Mouse (Mus musculus) midbrain, embryonic 16.5 days (tissue): ENCODE measurements at regions not wholly inside any gene's neighbourhood (a gene's known extent, or its start where the extent isn't known, plus 50 kb on each side); places are given as distances from the start of the nearest gene placed in this dataset.

Experiments
- ATAC-seq: fragments of 200-750 bp; cut with Nextera tagmentation; 2 replicates; pipeline ENCODE4 v1.8.0; 2017; ENCODE audit warnings: moderate TSS enrichment
- H3K27ac ChIP-seq: fragments of 300-500 bp; sonication (generic); 2 replicates; pipeline ENCODE4 v1.5.1; 2014; ENCODE audit warnings: mild to moderate bottlenecking, low read length, mixed read lengths
- H3K27me3 ChIP-seq: fragments of 300-500 bp; sonication (generic); 2 replicates; pipeline ENCODE4 v1.6.1; 2014; ENCODE audit warnings: low read depth, low read length, mixed read lengths; ENCODE audit not compliant: control insufficient read depth, insufficient read depth
- H3K36me3 ChIP-seq: fragments of 300-500 bp; sonication (generic); 2 replicates; pipeline ENCODE4 v1.6.1; 2014; ENCODE audit warnings: mild to moderate bottlenecking, low read length, moderate library complexity, mixed read lengths; ENCODE audit not compliant: control insufficient read depth, insufficient read depth
- H3K4me1 ChIP-seq: fragments of 300-500 bp; sonication (generic); 2 replicates; pipeline ENCODE4 v1.6.1; 2014; ENCODE audit warnings: mild to moderate bottlenecking, low read length, mixed read lengths; ENCODE audit not compliant: control insufficient read depth, insufficient read depth
- H3K4me2 ChIP-seq: fragments of 300-500 bp; sonication (generic); 2 replicates; pipeline ENCODE4 v1.6.1; 2014; ENCODE audit warnings: mild to moderate bottlenecking, low read length, mixed read lengths
- H3K4me3 ChIP-seq: fragments of 300-500 bp; sonication (generic); 2 replicates; pipeline ENCODE4 v1.5.1; 2014; ENCODE audit warnings: low read depth, mild to moderate bottlenecking, low read length, moderate library complexity, mixed read lengths
- H3K9ac ChIP-seq: fragments of 300-500 bp; sonication (generic); 2 replicates; pipeline ENCODE4 v1.6.1; 2014; ENCODE audit warnings: low read depth, low read length, mixed read lengths
- H3K9me3 ChIP-seq: fragments of 300-500 bp; sonication (generic); replicated peaks from 2 replicates; pipeline ENCODE4 v1.6.1; 2014; ENCODE audit warnings: mild to moderate bottlenecking, low read length, mixed read lengths; ENCODE audit not compliant: control insufficient read depth, poor library complexity, severe bottlenecking
- WGBS: fragments of 180-500 bp; shearing (Covaris S2); extraction: QIAGEN DNeasy Blood & Tissue Kit; methylation state at CpG from one replicate; pipeline ENCODE4 v1.1.7; 2014; 5-methylcytosine and 5-hydroxymethylcytosine counted together

DNA sequence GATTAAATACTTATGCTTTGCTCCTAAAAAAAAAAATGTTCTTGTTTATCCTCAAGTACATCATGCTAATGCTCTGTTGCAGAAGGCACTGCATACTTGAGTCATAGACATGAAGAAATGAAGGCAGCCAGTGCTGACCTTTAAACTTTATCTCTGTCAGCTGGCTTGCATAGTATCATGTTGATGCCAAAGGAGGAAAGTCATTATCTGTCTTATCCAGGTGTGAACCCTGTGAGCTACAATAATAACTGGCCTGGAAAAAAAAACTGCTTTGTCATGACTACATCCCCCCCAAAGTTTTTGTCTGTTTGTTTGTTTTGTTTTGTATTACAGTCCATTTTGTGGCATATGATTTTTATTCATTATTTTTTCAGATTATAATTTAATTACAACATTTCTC, 124.3 kb upstream of the Ndst4 start:
- Histone ChIP-seq H3K27ac (no peak overlapping the region), H3K9me3 (no peaks in the 10 kb centered on the region), H3K4me3 (no peak overlapping the region), H3K9ac (no peak overlapping the region), H3K4me1 (no peaks in the 10 kb centered on the region), H3K36me3 (no peaks in the 10 kb centered on the region), H3K4me2 (no peak overlapping the region), H3K27me3 (no peaks in the 10 kb centered on the region)
- no peak for ATAC-seq

DNA sequence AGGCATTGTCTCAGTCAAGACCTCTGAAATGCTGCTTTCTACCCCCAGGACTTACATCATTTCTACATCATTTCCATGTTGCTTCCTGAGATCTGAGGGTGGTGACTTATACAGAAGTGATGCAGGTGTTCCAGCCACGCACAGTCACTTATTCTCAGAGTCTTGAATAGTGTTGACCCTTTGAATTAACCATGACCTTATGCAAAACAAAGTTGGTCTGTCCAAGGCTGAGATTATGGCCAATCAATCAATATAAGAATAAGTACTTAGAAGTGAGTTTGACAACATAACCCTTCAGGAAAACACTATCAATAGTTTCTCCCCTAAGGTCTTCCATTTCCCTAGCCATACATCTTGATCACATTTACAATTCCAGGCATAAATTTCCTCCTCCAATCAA, 115.3 kb upstream of the Ndst4 start:
- no peak for ATAC-seq
- H3K27me3 ChIP-seq: no peaks in the 10 kb centered on the region
- H3K4me2 ChIP-seq: no peak overlapping the region
- H3K9me3 ChIP-seq: no peaks in the 10 kb centered on the region
- no peak overlapping the region for H3K4me3 ChIP-seq
- H3K27ac ChIP-seq: no peak overlapping the region
- H3K4me1 ChIP-seq: no peaks in the 10 kb centered on the region
- H3K9ac ChIP-seq: no peak overlapping the region
- no peaks in the 10 kb centered on the region for H3K36me3 ChIP-seq
- 64% methylated on average over 1 of the region's 1 CpGs for WGBS

DNA sequence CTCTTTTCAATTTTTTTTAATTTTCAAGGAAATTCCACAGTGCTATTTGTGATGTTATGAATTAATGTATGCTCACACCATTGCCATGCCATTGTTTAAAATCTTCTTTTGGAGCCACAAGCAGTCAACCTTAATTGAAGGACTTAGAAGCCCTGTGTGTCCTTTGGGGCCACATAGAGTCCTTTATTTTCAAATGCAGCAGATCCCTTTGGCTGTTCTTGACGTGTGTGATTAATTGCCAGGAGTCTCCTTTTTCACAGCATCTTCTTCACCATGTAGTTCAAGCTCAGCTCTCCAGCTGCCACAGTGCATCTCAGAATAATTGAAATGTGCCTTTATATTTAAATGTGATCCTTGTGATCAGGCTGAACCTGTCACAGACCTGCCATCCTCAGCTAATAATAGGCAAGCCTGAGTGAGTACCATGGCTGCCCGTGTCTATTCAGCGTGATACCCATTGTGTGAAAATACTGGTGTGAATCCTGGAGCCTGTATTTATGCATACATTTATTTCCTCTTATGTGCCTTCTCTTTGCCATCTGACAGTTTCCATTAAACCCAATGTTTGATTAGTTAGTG, 114.4 kb upstream of the Ndst4 start:
- H3K9ac ChIP-seq: no peak overlapping the region
- peak; percentile 92 for ATAC-seq
- H3K4me3 ChIP-seq: no peak overlapping the region
- H3K27me3 ChIP-seq: no peaks in the 10 kb centered on the region
- no peaks in the 10 kb centered on the region for H3K36me3 ChIP-seq
- no peaks in the 10 kb centered on the region for H3K4me1 ChIP-seq
- no peak overlapping the region for H3K4me2 ChIP-seq
- H3K27ac ChIP-seq: no peak overlapping the region
- WGBS: 12% methylated on average over 3 of the region's 3 CpGs
- H3K9me3 ChIP-seq: no peaks in the 10 kb centered on the region

DNA sequence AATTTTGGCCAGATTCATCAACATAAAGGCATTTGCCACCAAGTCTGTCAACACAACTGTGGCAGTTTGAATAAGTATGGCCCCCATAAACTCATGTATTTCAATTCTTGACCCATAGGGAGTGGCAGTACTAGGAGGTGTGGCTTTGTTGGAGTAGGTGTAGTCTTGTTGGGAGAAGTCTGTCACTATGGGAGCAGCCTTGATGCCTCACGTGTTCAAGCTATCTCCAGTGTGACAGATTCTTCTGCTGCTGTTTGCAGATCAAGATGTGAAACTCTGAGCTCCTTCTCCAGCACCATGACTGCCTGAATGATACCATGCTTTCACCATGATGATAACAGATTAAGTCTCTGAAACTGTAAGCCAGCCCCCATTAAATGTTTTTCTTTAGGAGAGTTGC, 97.2 kb upstream of the Ndst4 start:
- Histone ChIP-seq H3K9ac (no peak overlapping the region), H3K4me1 (no peaks in the 10 kb centered on the region), H3K9me3 (no peaks in the 10 kb centered on the region), H3K27me3 (no peaks in the 10 kb centered on the region), H3K36me3 (no peaks in the 10 kb centered on the region), H3K27ac (no peak overlapping the region), H3K4me3 (no peak overlapping the region), H3K4me2 (no peak overlapping the region)
- 87% methylated on average over 1 of the region's 1 CpGs for WGBS
- no peak for ATAC-seq

DNA sequence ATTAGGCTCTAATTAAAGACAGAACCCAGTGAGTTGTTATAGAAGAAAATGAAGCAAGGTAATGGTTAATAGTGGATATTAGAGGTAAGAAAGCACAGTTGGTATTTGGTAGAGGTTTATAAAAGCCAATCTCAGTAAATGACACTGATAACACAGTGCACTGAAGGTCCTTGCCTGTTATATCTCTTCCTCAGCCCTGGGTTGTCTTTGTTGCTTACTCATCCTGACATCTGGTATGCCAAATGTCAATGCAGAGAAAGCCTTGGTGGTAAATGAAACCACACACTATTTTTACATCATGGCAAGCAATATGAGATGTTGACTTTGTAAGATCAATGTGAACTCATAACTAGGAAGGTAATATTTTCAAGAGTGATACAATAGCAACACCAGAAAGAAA, 76.8 kb upstream of the Ndst4 start:
- no peaks in the 10 kb centered on the region for H3K36me3 ChIP-seq

DNA sequence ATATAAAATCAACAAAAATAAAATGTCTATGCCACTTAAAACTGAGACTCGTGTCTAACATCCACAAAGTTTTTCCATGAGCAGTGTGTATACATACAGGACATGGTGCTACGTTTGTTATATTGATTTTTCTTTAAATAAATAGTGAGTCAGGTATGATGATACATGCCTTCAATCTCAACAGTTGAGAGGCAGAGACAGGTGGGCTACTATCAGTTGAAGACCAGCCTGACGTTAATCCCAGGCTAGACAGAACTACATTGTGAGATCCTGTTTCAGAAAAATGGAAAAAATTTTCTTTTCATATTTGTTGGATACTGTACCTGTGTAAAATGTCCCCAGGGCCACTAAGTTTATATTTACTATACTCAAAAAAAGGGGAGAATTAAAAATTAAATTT, 66.5 kb upstream of the Ndst4 start:
- no peaks in the 10 kb centered on the region for H3K4me1 ChIP-seq
- H3K36me3 ChIP-seq: no peaks in the 10 kb centered on the region
- H3K4me2 ChIP-seq: no peak overlapping the region
- no peak overlapping the region for H3K27ac ChIP-seq
- WGBS: 85% methylated on average over 3 of the region's 3 CpGs
- H3K4me3 ChIP-seq: no peak overlapping the region
- H3K9ac ChIP-seq: no peak overlapping the region
- H3K9me3 ChIP-seq: no peaks in the 10 kb centered on the region
- no peaks in the 10 kb centered on the region for H3K27me3 ChIP-seq
- ATAC-seq: no peak

More for the DNA sequence above, 76.8 kb upstream of the Ndst4 start:
- Histone ChIP-seq H3K9me3 (no peaks in the 10 kb centered on the region), H3K4me3 (no peak overlapping the region), H3K4me2 (no peak overlapping the region), H3K27ac (no peak overlapping the region), H3K4me1 (no peaks in the 10 kb centered on the region), H3K27me3 (no peaks in the 10 kb centered on the region), H3K9ac (no peak overlapping the region)
- no peak for ATAC-seq

DNA sequence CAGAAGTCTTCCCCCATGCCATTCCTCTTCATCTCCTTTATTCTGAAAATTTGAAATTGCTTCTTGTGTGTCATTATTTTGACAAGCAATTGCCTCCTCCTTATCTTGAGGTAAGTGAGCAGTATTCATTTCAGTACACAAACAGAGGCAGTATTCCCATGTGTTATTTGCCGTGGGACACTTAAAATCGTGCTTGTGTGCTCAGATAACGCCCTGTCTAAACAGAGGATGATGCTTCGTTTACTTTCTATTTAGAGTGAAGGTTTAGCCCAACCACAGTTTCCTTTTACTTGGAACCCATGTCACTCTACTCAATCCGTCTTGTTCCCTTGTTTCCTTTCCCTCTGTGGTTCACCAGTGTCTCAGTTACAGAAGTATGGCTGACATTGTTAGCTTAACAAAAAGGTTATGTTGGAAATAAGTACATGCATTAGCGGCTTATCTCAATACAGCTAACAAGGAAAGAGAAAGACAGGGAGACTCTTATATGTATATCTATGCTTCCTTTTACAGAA, 65.6 kb upstream of the Ndst4 start:
- no peaks in the 10 kb centered on the region for H3K27me3 ChIP-seq
- WGBS: 64% methylated on average over 6 of the region's 6 CpGs
- no peak overlapping the region for H3K9ac ChIP-seq
- no peak overlapping the region for H3K4me3 ChIP-seq
- no peaks in the 10 kb centered on the region for H3K9me3 ChIP-seq
- no peak for ATAC-seq
- H3K27ac ChIP-seq: no peak overlapping the region
- H3K36me3 ChIP-seq: no peaks in the 10 kb centered on the region
- H3K4me2 ChIP-seq: no peak overlapping the region
- H3K4me1 ChIP-seq: no peaks in the 10 kb centered on the region
